Mouse (Mus musculus): ENCODE data around the gene Gm11127.
"Not testable (repeated sequence)": the region's sequence is repeated elsewhere in the genome, so short reads cannot be mapped to it uniquely, and the experiment has no call there.

DNA sequence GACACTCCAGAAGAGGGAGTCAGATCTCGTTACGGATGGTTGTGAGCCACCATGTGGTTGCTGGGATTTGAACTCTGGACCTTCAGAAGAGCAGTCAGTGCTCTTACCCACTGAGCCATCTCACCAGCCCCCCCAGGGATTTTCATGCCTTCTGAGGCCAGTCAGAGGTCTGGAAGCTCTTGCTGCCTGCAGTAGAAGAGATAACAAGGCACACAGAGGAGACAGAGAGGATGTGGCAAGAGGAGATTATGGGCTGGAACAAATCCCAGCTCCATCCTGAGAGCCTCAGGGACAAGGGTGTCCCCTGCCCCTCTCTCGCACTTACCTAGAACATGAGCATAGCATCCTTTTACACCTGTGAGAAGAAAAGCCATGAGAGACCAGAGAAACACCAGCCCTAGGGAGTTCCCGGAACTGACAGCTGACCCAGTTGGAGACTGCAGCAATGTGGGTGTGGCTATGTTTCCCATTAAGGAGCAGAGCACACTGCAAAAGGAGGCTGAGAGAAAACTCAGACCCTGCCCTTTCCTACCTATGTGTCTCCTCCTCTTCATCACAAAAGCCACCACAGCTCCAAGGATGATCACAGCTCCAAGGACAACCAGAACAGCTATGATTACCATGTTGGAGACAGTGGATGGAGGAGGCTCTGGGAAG is 28.0 kb downstream of the Gm11127 start:
- not testable (repeated sequence) for TF ChIP-seq CTCF, POLR2A (IDR thresholded peaks at IDR 0.05; ENCODE audit: extremely low read depth, insufficient read depth, low read length)
